Mouse (Mus musculus): ENCODE measurements around the gene Lrp2bp.

The Lrp2bp gene

GRCm38 (mm10) chr8:45999138-45999783 lies at the start of gene Lrp2bp:
Lrp2bp (plus strand) TSS chr8:45999303.
- DNase-seq = peak; percentile 47

GRCm38 (mm10) chr8:45950622-45951021 lies 48.5 kb upstream of the Lrp2bp start:
- no peak for DNase-seq

GRCm38 (mm10) chr8:45970894-45971293 lies 28.2 kb upstream of the Lrp2bp start:
- no peak for DNase-seq

GRCm38 (mm10) chr8:45973988-45974505 lies 25.1 kb upstream of the Lrp2bp start:
- DNase-seq = no peak

- DNase-seq = peak; percentile 99
These were observed 23.8 kb upstream of the Lrp2bp start, which contains the start of the genes 1700029J07Rik and Ufsp2 for GRCm38 (mm10) chr8:45975126-45975836. 1700029J07Rik (minus strand) TSS chr8:45975252. Ufsp2 (plus strand) TSS chr8:45975528.

GRCm38 (mm10) chr8:45975837-45976468 lies 23.1 kb upstream of the Lrp2bp start:
- no peak for DNase-seq

GRCm38 (mm10) chr8:45986665-45987064 lies 12.4 kb upstream of the Lrp2bp start:
- no peak for DNase-seq

- DNase-seq = no peak
These were observed 10.9 kb upstream of the Lrp2bp start for GRCm38 (mm10) chr8:45988189-45988588.

- DNase-seq = no peak
These were observed 8.3 kb upstream of the Lrp2bp start for GRCm38 (mm10) chr8:45990631-45991310.

GRCm38 (mm10) chr8:45994111-45994510 lies 5.0 kb upstream of the Lrp2bp start:
- DNase-seq = peak; percentile 49

- DNase-seq = no peak
These were observed 3.5 kb upstream of the Lrp2bp start for GRCm38 (mm10) chr8:45995576-45995975.

- DNase-seq = no peak
These were observed 875 bp upstream of the Lrp2bp start for GRCm38 (mm10) chr8:45998228-45998627.

- peak; percentile 100 for DNase-seq
These were observed 942 bp downstream of the Lrp2bp start for GRCm38 (mm10) chr8:45999784-46000705.

- no peak for DNase-seq
These were observed 6.5 kb downstream of the Lrp2bp start, which contains the start of gene Ankrd37 for GRCm38 (mm10) chr8:46005596-46005995. Ankrd37 (minus strand) TSS chr8:46005707.

- no peak for DNase-seq
These were observed 8.1 kb downstream of the Lrp2bp start for GRCm38 (mm10) chr8:46007050-46007672.

GRCm38 (mm10) chr8:46010306-46010705 lies 11.2 kb downstream of the Lrp2bp start:
- DNase-seq = no peak

- no peak for DNase-seq
These were observed 11.9 kb downstream of the Lrp2bp start for GRCm38 (mm10) chr8:46010746-46011680.

GRCm38 (mm10) chr8:46022203-46022602 lies 23.1 kb downstream of the Lrp2bp start:
- DNase-seq = no peak

- DNase-seq = no peak
These were observed 23.7 kb downstream of the Lrp2bp start for GRCm38 (mm10) chr8:46022758-46023157.

- DNase-seq = no peak
These were observed 25.3 kb downstream of the Lrp2bp start for GRCm38 (mm10) chr8:46024392-46024791.

Measured in thymus, postnatal 14 days (tissue).